Mouse (Mus musculus): Measurements from ENCODE around the gene 0610010K14Rik.

DNA sequence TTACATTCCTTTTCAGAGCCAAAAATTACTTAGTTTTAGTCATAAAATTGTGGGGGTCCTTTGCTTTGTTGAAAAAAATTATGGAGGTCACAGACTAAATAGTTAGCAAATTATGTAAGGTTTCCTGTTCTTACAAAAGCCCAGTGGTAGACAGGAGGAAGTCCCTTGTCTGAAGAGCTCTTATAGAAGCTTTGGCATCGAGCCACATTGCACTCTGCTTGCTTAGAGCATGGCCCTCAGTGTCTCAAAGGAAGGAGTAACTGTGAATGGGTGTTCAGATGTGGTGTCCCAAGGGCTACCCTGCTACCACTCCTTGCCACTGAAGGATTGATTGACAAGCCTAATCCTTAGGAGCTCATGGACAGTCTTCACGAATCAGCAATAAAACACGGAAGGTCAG lies 42.7 kb upstream of the 0610010K14Rik start:
- TF ChIP-seq POLR2A (IDR thresholded peaks at IDR 0.05; ENCODE audit: control insufficient read depth, extremely low read depth, insufficient read depth, low read length, poor library complexity) (no peak), CTCF (IDR thresholded peaks at IDR 0.05; ENCODE audit: borderline replicate concordance, control insufficient read depth, extremely low read depth, insufficient read depth, low read length, poor library complexity) (no peak)

Measured in thymus, adult 2 months (tissue).